Mouse (Mus musculus) forelimb bud, embryonic 11.5 days (tissue): ENCODE measurements at regions not wholly inside any gene's neighbourhood (a gene's known extent, or its start where the extent isn't known, plus 50 kb on each side); places are given as distances from the start of the nearest gene placed in this dataset.

Experiments used
- DNase-seq: peaks from one replicate; pipeline ENCODE4 v3.0.0-alpha.2; 2012; ENCODE audit warnings: low read depth, low spot score

DNA sequence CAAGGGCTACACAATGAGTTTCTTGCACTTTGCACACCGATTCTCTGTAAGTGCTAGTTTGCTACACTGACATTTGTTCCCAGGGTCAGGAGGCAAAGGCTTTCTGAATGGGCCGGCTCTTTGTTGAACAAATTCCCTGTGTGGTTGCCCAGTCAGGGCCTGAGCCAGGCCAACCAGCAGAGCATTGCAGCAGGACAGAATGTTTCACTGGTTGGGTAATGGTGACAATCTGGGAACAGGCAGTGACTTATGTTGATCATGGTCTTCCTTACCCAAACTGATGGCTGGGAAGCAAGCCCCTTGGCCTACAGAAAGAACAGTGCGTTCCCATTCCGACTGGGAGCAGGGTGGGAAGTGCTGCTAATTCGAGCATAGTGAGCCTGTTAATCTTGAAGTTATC is 363.7 kb upstream of the Satb1 start:
- no peak for DNase-seq

DNA sequence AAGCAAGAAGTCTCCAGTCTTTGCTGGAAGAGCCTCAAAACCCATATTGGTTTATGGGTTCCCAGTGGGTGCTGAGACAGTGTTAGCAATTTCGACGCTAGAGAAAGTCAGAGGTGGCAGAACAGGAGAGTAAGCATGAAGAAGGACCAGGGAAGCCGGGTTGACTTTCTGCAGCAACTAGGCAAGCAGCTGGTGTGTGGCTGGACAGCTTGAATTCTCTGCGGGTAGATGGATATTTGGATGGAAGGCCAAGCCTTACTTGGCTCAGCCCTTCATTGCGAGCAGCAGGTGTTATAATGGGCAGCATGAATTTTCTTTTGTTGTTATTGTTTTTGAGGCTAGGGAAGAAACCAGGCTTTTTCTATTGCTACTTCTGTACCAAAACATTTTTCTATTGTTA is 362.7 kb upstream of the Satb1 start:
- no peak for DNase-seq

- DNase-seq, result no peak
Measured at GRCm38 (mm10) chr17:52191064-52191682, 358.1 kb upstream of the Satb1 start.

DNA sequence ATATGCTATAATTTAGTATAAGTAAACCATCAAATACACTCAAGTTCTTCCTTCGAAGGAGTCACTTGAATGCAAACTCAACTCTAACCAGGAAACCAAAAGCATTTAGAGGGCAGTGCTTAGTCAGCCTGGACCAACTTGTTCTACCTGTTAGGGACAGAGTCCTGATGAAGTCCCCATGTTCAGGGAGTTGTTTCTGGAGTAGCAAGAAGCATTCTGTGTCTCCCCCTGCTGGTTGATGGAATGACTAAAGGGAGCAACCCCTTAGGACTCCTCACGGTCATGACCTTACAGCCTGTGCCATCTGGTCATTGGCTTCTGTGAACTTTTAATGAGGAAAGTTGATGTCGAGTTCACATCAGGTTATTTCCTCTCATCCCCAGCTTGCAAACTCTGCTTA is 349.6 kb upstream of the Satb1 start:
- DNase-seq, result peak; percentile 62

DNA sequence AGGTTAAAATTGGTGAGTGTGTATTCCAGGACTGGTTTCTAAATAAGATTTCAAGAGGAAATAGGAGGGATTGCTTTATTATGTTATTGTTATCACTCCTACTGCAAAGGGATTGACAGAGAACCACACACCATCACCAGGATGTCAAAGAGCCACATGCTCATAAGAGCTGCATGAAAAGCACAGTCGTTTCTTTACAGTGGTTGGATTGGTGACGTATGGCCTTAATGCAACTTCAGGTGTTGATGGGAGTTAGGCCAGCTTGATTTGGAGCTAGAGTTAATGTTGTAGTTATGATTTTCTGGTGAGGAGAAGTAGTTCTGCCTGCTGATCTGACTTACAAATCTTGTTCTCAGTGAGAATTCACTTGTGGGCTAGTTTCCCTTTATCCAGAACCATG is 344.9 kb upstream of the Satb1 start:
- DNase-seq, result no peak

DNA sequence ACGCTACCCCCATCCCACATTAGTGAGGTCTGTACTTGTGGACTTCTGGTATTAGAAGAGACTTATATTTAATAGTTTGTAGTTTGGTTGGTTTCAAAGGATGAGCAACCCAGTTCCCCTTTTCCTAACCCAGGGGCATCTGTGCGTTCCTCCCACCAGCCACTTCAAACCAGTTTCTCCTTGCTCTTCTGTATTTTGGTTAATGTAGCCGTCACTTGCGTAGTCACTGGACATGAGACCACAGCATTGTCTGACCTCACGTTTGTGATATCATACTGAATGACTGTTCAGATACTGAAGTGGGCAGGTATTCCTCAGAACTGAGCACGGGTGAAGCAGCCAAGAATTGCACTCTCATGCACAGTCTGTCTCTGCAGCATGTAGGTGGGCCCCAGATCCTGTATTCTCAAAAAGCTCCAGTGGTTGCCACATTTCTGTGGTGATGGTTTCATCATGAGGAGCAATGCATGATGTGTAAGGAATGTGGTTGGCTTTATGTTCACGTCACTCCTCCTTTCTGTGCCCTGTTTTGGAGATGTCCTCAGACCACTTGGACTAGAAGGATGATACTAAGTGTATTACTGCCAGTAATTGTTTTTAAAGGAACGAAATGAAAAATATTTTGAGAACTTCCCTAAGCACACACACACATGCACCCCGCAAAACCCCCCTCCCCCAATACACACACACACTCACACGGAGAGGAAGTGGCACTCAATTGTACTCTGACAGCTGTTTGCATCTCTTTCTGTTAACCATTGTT is 335.2 kb upstream of the Satb1 start:
- DNase-seq, result no peak

DNA sequence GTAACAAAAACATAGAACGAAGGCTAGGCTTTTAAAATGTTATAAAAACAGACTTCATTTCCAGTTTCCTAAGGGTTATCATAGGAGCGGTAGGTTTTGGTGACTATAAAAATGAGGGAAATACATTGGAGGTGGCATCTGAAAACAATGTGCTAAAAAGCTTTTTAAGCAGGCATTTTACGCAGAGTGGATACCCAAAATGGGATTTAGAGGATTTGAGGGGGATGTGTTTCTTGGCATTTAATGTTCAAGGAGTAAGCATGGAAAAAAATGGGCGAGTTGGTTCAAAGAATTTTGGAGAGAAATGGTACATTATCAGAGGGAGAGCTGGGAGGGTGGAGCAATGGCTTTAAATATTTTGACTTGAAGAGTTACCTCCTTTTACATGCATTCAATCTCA is 334.6 kb upstream of the Satb1 start:
- DNase-seq, result no peak

- DNase-seq, result no peak
Measured at GRCm38 (mm10) chr17:52165891-52166485, 332.9 kb upstream of the Satb1 start.

GRCm38 (mm10) chr17:52162559-52163397 is 329.7 kb upstream of the Satb1 start:
- DNase-seq, result no peak

GRCm38 (mm10) chr17:52150496-52150895 is 317.4 kb upstream of the Satb1 start:
- DNase-seq, result no peak

- no peak for DNase-seq
Measured at GRCm38 (mm10) chr17:52149834-52150233, 316.7 kb upstream of the Satb1 start.

GRCm38 (mm10) chr17:52149068-52149467 is 316.0 kb upstream of the Satb1 start:
- DNase-seq, result no peak

DNA sequence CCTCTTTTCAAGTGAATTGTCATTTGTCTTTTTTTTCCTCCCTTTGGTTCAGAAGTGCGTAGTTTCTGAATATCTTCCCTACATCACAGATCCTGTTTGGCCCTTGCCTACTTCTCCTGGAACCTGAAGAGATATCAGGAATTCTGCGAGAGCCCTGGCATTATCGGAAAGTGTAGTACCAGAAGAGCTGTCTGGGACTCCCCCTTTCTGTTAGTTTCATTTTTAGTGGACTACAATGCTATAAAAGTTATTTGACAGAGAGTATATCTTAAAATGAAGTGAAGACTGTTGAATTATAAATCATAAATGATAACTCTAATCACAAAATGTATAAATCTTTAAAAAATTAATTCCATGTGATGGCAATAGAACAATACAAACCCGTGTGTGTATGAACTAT is 270.8 kb upstream of the Satb1 start:
- no peak for DNase-seq

DNA sequence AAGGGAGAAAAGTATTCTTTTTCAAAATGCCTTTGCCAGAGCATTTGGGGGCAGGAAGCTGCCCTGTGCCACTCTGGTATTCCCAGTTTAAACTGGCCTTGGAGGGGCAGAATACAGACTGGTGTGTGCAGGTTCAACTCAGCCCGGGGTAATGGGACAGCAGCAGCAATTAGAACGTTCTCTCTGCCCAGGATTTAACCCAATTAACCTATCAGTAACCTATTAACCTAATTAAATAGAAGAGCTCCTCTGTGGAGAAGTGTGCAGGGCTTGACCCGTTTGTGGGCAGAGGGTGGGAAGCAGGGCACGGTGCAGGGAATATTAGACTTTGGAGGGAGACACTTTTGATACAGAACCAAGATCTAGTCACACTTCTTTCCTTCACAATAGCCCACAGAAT is 252.7 kb upstream of the Satb1 start:
- no peak for DNase-seq

DNA sequence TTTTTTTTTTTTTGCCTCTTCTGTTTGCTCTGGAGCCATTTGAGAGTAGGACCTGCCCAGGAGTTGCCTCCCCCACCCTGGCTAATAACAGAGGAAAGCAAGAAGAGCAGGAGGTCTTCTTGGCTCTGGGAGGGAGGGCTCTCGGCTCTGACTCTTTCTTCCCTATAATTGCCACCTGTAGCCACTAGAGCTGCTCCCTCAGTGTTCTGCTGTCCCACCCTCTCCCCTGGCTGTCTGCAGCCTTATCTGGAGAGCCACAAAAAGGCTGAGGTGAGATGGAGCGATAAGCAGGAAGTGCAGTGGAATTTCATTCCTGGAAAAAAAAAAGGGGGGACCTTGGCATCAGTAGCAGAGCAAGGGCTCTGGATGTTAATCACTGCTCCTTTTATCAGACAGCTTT is 251.4 kb upstream of the Satb1 start:
- no peak for DNase-seq

- DNase-seq, result no peak
Measured at GRCm38 (mm10) chr17:52079316-52079715, 246.2 kb upstream of the Satb1 start.

DNA sequence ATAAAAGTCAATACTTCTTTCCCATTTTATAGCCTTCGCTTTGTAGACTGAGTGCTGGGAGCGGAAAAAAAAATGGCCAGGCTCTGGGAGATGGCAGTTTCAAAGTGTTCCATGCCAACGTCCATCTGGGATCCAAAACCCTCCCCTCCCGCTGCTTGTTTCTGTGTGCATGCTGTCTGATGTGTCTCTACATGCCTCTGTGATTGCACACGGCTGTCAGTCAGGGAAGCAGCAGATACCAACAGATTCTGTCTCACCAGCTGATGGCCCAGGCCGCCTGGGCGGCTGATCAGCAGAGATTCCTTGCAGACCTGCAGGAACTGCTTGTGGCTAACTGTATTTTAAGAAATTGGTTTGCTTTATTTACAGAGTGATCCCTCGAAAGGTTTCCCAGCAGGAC is 245.4 kb upstream of the Satb1 start:
- DNase-seq, result no peak

- no peak for DNase-seq
Measured at GRCm38 (mm10) chr17:52077951-52078350, 244.9 kb upstream of the Satb1 start.

- DNase-seq, result no peak
Measured at GRCm38 (mm10) chr17:52076746-52077145, 243.7 kb upstream of the Satb1 start.

DNA sequence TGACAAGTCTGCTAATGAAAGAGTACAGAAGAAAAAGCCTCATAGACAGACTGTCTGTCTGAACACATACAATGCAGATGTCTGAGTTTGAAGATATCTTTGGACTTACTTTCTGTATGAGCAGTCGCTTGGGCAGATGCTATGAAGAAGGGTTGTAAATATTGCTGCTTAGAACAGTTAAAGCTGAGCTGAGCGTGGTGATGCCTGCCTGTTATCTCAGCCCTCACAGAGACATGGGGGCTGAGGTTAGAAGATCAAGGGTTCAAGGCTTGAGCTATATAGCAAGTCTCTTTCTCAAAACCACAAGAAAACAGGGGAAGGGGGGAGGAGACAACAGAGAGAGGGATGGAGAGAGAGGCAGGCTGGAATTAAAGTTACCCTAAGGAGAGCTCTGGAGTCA is 234.6 kb upstream of the Satb1 start:
- DNase-seq, result no peak

- DNase-seq, result no peak
Measured at GRCm38 (mm10) chr17:52064618-52065017, 231.5 kb upstream of the Satb1 start.

GRCm38 (mm10) chr17:52063121-52063520 is 230.0 kb upstream of the Satb1 start:
- DNase-seq, result no peak
